Mouse (Mus musculus): Measurements from ENCODE around the gene Slc8a1. TPM values are rescaled to one million over a fixed set of nuclear protein-coding genes. Genes with fewer than 3 reads are reported as not detected.
A peak's percentile ranks its signal among the peaks of the same experiment; 100 is the strongest.

Slc8a1 gene
- polyA plus RNA-seq (2014; fragmentation: Nextera tagmentation; extraction: Ambion mirVana) = 11.2 and 21.0 TPM in 2 replicates

- WGBS = 90% methylated on average over 14 of the region's 14 CpGs
- H3K27ac ChIP-seq (ENCODE audit: low read depth, low read length) = no peak within 1 kb of the TSS
- H3K4me2 ChIP-seq (replicated peaks; ENCODE audit: low read depth, low read length) = no peak within 1 kb of the TSS
- no peak within 1 kb of the TSS for H3K4me3 ChIP-seq (ENCODE audit: low read length)
- no peaks in the 10 kb centered on the region for H3K4me1 ChIP-seq (ENCODE audit: control insufficient read depth, insufficient read depth, low read length)
- no peak within 1 kb of the TSS for H3K9ac ChIP-seq (ENCODE audit: low read depth, low read length)
- no peaks in the 10 kb centered on the region for H3K36me3 ChIP-seq (ENCODE audit: control insufficient read depth, insufficient read depth, low read length)
- H3K27me3 ChIP-seq (ENCODE audit: control insufficient read depth, insufficient read depth, low read length) = no peaks in the 10 kb centered on the region
- no peaks in the 10 kb centered on the region for H3K9me3 ChIP-seq (ENCODE audit: control insufficient read depth, low read length)
- ATAC-seq (ENCODE audit: low FRiP score, low TSS enrichment) = no peak
Observed at GRCm38 (mm10) chr17:81738311-81738755, at the start of gene Slc8a1. Slc8a1 (minus strand) TSS chr17:81738377.

GRCm38 (mm10) chr17:81787350-81787749, 49.2 kb upstream of the Slc8a1 start:
- ATAC-seq (ENCODE audit: low FRiP score, low TSS enrichment) = no peak
- no peak overlapping the region for H3K9ac ChIP-seq (ENCODE audit: low read depth, low read length)
- no peaks in the 10 kb centered on the region for H3K36me3 ChIP-seq (ENCODE audit: control insufficient read depth, insufficient read depth, low read length)
- H3K9me3 ChIP-seq (ENCODE audit: control insufficient read depth, low read length) = no peaks in the 10 kb centered on the region
- H3K27me3 ChIP-seq (ENCODE audit: control insufficient read depth, insufficient read depth, low read length) = no peaks in the 10 kb centered on the region
- WGBS = 48% methylated on average over 4 of the region's 4 CpGs
- no peak overlapping the region for H3K4me2 ChIP-seq (replicated peaks; ENCODE audit: low read depth, low read length)
- H3K4me1 ChIP-seq (ENCODE audit: control insufficient read depth, insufficient read depth, low read length) = no peaks in the 10 kb centered on the region
- H3K4me3 ChIP-seq (ENCODE audit: low read length) = no peak overlapping the region
- no peak overlapping the region for H3K27ac ChIP-seq (ENCODE audit: low read depth, low read length)

- Histone ChIP-seq H3K9me3 (ENCODE audit: control insufficient read depth, low read length) (no peaks in the 10 kb centered on the region), H3K4me1 (ENCODE audit: control insufficient read depth, insufficient read depth, low read length) (no peaks in the 10 kb centered on the region), H3K27me3 (ENCODE audit: control insufficient read depth, insufficient read depth, low read length) (no peaks in the 10 kb centered on the region), H3K4me3 (ENCODE audit: low read length) (no peak overlapping the region), H3K27ac (ENCODE audit: low read depth, low read length) (no peak overlapping the region), H3K4me2 (replicated peaks; ENCODE audit: low read depth, low read length) (no peak overlapping the region), H3K36me3 (ENCODE audit: control insufficient read depth, insufficient read depth, low read length) (no peaks in the 10 kb centered on the region), H3K9ac (ENCODE audit: low read depth, low read length) (no peak overlapping the region)
- WGBS = 81% methylated on average over 4 of the region's 4 CpGs
- ATAC-seq (ENCODE audit: low FRiP score, low TSS enrichment) = no peak
Observed at GRCm38 (mm10) chr17:81782326-81782725, 44.1 kb upstream of the Slc8a1 start.

GRCm38 (mm10) chr17:81781491-81781890, 43.3 kb upstream of the Slc8a1 start:
- H3K9me3 ChIP-seq (ENCODE audit: control insufficient read depth, low read length) = no peaks in the 10 kb centered on the region
- no peak overlapping the region for H3K9ac ChIP-seq (ENCODE audit: low read depth, low read length)
- no peak overlapping the region for H3K4me3 ChIP-seq (ENCODE audit: low read length)
- 79% methylated on average over 5 of the region's 5 CpGs for WGBS
- no peak for ATAC-seq (ENCODE audit: low FRiP score, low TSS enrichment)
- H3K4me1 ChIP-seq (ENCODE audit: control insufficient read depth, insufficient read depth, low read length) = no peaks in the 10 kb centered on the region
- no peaks in the 10 kb centered on the region for H3K27me3 ChIP-seq (ENCODE audit: control insufficient read depth, insufficient read depth, low read length)
- H3K4me2 ChIP-seq (replicated peaks; ENCODE audit: low read depth, low read length) = no peak overlapping the region
- H3K36me3 ChIP-seq (ENCODE audit: control insufficient read depth, insufficient read depth, low read length) = no peaks in the 10 kb centered on the region
- no peak overlapping the region for H3K27ac ChIP-seq (ENCODE audit: low read depth, low read length)

- no peak overlapping the region for H3K4me3 ChIP-seq (ENCODE audit: low read length)
- no peaks in the 10 kb centered on the region for H3K4me1 ChIP-seq (ENCODE audit: control insufficient read depth, insufficient read depth, low read length)
- H3K36me3 ChIP-seq (ENCODE audit: control insufficient read depth, insufficient read depth, low read length) = no peaks in the 10 kb centered on the region
- H3K9me3 ChIP-seq (ENCODE audit: control insufficient read depth, low read length) = no peaks in the 10 kb centered on the region
- WGBS = 86% methylated on average over 4 of the region's 4 CpGs
- no peaks in the 10 kb centered on the region for H3K27me3 ChIP-seq (ENCODE audit: control insufficient read depth, insufficient read depth, low read length)
- H3K27ac ChIP-seq (ENCODE audit: low read depth, low read length) = no peak overlapping the region
- no peak for ATAC-seq (ENCODE audit: low FRiP score, low TSS enrichment)
- no peak overlapping the region for H3K4me2 ChIP-seq (replicated peaks; ENCODE audit: low read depth, low read length)
- H3K9ac ChIP-seq (ENCODE audit: low read depth, low read length) = no peak overlapping the region
Observed at GRCm38 (mm10) chr17:81779883-81780282, 41.7 kb upstream of the Slc8a1 start.

- Histone ChIP-seq H3K27me3 (ENCODE audit: control insufficient read depth, insufficient read depth, low read length) (no peaks in the 10 kb centered on the region), H3K4me3 (ENCODE audit: low read length) (no peak overlapping the region), H3K27ac (ENCODE audit: low read depth, low read length) (no peak overlapping the region), H3K36me3 (ENCODE audit: control insufficient read depth, insufficient read depth, low read length) (no peaks in the 10 kb centered on the region), H3K4me1 (ENCODE audit: control insufficient read depth, insufficient read depth, low read length) (no peaks in the 10 kb centered on the region), H3K9me3 (ENCODE audit: control insufficient read depth, low read length) (no peaks in the 10 kb centered on the region), H3K9ac (ENCODE audit: low read depth, low read length) (no peak overlapping the region), H3K4me2 (replicated peaks; ENCODE audit: low read depth, low read length) (no peak overlapping the region)
- ATAC-seq (ENCODE audit: low FRiP score, low TSS enrichment) = peak; percentile 78; the same call in 1 of the 2 replicates
- 41% methylated on average over 2 of the region's 2 CpGs for WGBS
Observed at GRCm38 (mm10) chr17:81750664-81751063, 12.5 kb upstream of the Slc8a1 start.

GRCm38 (mm10) chr17:81743034-81743433, 4.9 kb upstream of the Slc8a1 start:
- WGBS = 52% methylated on average over 2 of the region's 2 CpGs
- no peak overlapping the region for H3K27ac ChIP-seq (ENCODE audit: low read depth, low read length)
- no peak overlapping the region for H3K9ac ChIP-seq (ENCODE audit: low read depth, low read length)
- H3K4me2 ChIP-seq (replicated peaks; ENCODE audit: low read depth, low read length) = no peak overlapping the region
- no peak for ATAC-seq (ENCODE audit: low FRiP score, low TSS enrichment)
- H3K4me1 ChIP-seq (ENCODE audit: control insufficient read depth, insufficient read depth, low read length) = no peaks in the 10 kb centered on the region
- no peaks in the 10 kb centered on the region for H3K9me3 ChIP-seq (ENCODE audit: control insufficient read depth, low read length)
- H3K4me3 ChIP-seq (ENCODE audit: low read length) = no peak overlapping the region
- no peaks in the 10 kb centered on the region for H3K36me3 ChIP-seq (ENCODE audit: control insufficient read depth, insufficient read depth, low read length)
- H3K27me3 ChIP-seq (ENCODE audit: control insufficient read depth, insufficient read depth, low read length) = no peaks in the 10 kb centered on the region

GRCm38 (mm10) chr17:81740576-81740975, 2.4 kb upstream of the Slc8a1 start:
- Histone ChIP-seq H3K27me3 (ENCODE audit: control insufficient read depth, insufficient read depth, low read length) (no peaks in the 10 kb centered on the region), H3K9me3 (ENCODE audit: control insufficient read depth, low read length) (no peaks in the 10 kb centered on the region), H3K4me2 (replicated peaks; ENCODE audit: low read depth, low read length) (no peak overlapping the region), H3K36me3 (ENCODE audit: control insufficient read depth, insufficient read depth, low read length) (no peaks in the 10 kb centered on the region), H3K27ac (ENCODE audit: low read depth, low read length) (no peak overlapping the region), H3K9ac (ENCODE audit: low read depth, low read length) (no peak overlapping the region), H3K4me1 (ENCODE audit: control insufficient read depth, insufficient read depth, low read length) (no peaks in the 10 kb centered on the region), H3K4me3 (ENCODE audit: low read length) (no peak overlapping the region)
- WGBS = 43% methylated on average over 6 of the region's 6 CpGs
- no peak for ATAC-seq (ENCODE audit: low FRiP score, low TSS enrichment)

GRCm38 (mm10) chr17:81737779-81738178, 398 bp downstream of the Slc8a1 start:
- H3K4me1 ChIP-seq (ENCODE audit: control insufficient read depth, insufficient read depth, low read length) = no peaks in the 10 kb centered on the region
- WGBS = 90% methylated on average over 2 of the region's 2 CpGs
- H3K27ac ChIP-seq (ENCODE audit: low read depth, low read length) = no peak overlapping the region
- no peak for ATAC-seq (ENCODE audit: low FRiP score, low TSS enrichment)
- no peaks in the 10 kb centered on the region for H3K9me3 ChIP-seq (ENCODE audit: control insufficient read depth, low read length)
- H3K9ac ChIP-seq (ENCODE audit: low read depth, low read length) = no peak overlapping the region
- no peak overlapping the region for H3K4me3 ChIP-seq (ENCODE audit: low read length)
- no peak overlapping the region for H3K4me2 ChIP-seq (replicated peaks; ENCODE audit: low read depth, low read length)
- H3K36me3 ChIP-seq (ENCODE audit: control insufficient read depth, insufficient read depth, low read length) = no peaks in the 10 kb centered on the region
- no peaks in the 10 kb centered on the region for H3K27me3 ChIP-seq (ENCODE audit: control insufficient read depth, insufficient read depth, low read length)
